Mouse (Mus musculus) CH12F3 (cell line): ENCODE results near the gene Josd1.
"Not testable (repeated sequence)": the region's sequence is repeated elsewhere in the genome, so short reads cannot be mapped to it uniquely, and the experiment has no call there.

ENCODE experiments used
- in situ Hi-C: fragments of 300-500 bp; cut with MboI; formaldehyde crosslinking; loops from 2 replicates; pipeline ENCODE4 v1.14.3; 2020; ENCODE audit warnings: low sequenced_read_pairs

Gene Josd1

GRCm38 (mm10) chr15:79693740-79694139, 6.0 kb upstream of the Josd1 start:
- in situ Hi-C loops = no loop called here

DNA sequence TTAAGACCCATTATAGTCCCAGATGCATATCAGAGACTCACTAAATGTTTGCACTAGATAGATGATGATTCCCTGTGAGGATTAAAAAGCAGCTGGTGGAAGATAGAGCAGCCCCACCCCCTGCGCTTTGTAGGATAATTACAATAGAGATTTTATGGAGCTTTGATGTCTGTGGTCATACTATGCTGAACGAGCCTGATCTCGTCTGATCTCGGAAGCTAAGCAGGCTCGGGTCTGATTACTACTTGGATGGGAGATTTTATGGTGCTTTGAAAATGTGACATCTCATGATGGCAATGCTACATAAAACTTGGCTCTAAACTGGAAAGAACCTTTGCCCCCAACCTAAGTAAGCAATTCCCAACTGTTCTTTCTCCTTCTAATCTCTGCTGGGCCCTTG, 4.6 kb upstream of the Josd1 start:
- in situ Hi-C loops = no loop called here

DNA sequence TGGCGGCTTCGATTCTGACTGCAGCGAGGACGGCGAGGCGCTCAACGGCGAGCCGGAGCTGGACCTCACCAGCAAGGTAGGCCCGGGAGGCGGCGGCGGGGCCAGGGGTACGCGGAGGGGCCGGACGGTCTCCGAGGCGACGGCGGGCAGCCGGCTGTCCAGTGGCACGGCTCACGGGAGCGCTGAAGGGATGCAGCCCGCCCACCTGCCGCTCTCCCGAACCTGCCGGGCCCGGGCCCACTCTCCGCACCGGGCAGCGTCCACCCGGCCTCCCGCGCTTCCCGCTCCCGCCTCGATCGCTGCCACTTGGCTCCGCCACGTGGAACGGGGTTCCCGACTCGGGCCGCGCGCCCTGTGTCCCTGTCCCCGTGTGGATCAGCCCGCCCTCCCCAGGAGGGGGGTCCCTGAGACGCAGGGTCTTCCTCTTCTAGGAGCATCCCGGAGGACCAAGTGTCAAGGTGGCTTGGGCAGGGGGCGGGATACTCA, 3.3 kb upstream of the Josd1 start:
- in situ Hi-C loops = no loop called here

DNA sequence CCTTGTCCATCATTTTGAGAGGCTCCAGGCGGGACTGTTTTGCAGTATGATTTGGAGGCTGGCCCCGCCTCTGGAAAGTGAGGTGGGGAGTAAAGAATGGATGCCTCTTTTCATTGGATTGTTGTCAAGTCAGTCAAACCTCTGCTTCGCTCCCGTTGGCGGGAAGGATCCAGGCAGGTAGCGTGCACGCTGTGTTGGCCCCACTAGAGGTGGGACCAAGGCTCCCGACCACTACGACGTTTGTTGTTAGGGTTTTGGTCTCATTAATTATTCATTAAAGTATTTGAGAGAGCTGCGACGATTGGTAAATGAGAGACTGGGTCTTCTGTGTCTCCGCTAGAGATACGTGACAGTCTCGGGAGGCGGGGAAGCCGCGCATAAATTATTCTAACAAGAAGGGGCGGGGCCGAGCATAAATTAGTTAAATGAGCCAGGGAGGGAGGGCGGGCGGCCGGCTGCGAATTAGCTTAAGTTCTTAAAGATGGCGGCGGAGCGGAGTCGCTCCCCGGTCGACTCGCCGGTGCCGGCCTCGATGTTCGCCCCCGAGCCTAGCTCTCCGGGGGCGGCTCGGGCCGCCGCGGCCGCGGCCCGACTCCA, 2.8 kb upstream of the Josd1 start, which contains the start of gene Gtpbp1:
Gene Gtpbp1, plus strand, starts transcription at position 420 of the 597 bp plus-strand sequence.
- in situ Hi-C loops = no loop called here

GRCm38 (mm10) chr15:79689662-79690425, 2.1 kb upstream of the Josd1 start:
- in situ Hi-C loops = no loop called here

GRCm38 (mm10) chr15:79688268-79688956, 693 bp upstream of the Josd1 start:
- in situ Hi-C loops = no loop called here

DNA sequence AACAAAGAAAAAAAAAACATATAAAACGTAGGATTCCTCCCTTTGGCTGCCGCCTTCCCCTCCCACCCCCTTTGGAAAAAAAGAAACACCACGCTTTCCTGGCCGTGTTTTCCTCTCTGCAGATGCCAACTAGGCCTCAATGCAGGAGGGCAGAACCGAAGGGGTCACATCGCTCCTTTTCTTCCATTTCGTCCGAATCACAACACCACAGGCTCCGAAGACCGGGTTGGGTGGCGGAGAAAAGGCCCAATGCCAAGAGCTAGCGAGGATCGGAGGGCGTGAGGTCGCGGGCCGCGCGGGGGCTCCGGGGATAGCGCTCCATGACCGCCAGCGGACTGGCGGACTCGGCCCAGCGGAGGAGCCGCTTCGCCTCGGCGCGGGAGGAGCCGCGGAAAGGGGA, 544 bp downstream of the Josd1 start:
- in situ Hi-C loops = no loop called here

GRCm38 (mm10) chr15:79686046-79686869, 1.5 kb downstream of the Josd1 start:
- in situ Hi-C loops = no loop called here

DNA sequence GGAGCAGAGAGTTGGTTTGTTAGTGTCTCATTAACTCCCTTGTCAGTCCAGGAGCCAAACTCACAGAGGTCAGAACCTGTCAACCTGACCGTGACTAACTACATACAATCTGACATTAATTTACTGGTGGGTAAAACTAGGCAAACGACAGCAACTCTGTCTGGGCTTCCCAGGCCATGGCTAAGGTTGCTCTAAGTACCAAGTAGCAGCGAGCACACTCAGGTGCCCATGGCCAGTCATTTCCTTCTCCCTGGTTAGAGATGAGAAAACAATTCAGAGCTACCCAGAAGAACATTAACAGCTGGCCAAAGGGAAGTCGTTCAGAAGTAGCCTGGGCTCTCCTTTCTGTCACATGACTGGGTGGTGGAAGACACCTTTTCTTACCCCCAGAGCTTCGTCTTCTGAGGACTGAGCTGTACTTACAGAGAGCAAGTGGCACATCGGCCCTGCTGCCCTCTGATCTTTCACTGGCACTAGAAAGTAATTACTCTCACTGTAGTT, 2.5 kb downstream of the Josd1 start:
- in situ Hi-C loops = no loop called here

DNA sequence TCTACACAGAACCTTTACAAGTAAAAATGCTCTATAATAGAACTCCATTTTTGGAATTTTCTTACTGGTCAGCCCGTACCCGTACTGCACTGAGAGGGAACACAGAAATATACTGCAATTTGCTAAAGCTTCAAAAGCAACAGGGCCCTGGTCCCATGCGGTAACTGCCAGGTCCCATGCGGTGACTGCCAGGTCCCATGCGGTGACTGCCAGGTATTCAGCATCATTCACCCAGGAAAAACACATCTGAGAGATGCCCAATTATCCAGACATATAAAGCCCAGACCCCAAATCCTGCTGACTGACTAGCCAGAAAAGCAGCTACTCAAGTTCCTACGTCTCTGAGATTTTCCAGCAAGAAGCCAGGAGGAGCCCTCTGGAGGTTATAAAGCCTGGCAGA, 3.1 kb downstream of the Josd1 start:
- in situ Hi-C loops = no loop called here

GRCm38 (mm10) chr15:79683707-79684465, 3.8 kb downstream of the Josd1 start:
- in situ Hi-C loops = no loop called here

- in situ Hi-C loops = no loop called here
These were observed 4.6 kb downstream of the Josd1 start for GRCm38 (mm10) chr15:79683146-79683545.

DNA sequence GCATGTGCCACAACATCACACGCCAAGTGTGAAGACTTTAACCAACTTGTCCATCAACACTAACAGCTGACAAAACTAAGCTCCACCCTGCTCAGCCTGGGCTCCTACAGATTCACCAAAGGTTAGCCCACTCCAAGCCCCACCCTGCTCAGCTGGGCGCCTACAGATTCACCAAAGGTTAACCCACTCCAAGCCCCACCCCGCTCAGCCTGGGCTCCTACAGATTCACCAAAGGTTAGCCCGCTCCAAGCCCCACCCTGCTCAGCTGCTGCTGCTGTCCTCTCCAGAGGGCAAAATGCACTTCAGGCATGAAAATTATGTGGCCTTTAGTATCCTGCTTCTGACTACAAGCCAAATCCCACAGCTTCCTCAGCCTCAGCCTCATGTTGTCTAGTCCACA, 5.7 kb downstream of the Josd1 start:
- in situ Hi-C loops = no loop called here

DNA sequence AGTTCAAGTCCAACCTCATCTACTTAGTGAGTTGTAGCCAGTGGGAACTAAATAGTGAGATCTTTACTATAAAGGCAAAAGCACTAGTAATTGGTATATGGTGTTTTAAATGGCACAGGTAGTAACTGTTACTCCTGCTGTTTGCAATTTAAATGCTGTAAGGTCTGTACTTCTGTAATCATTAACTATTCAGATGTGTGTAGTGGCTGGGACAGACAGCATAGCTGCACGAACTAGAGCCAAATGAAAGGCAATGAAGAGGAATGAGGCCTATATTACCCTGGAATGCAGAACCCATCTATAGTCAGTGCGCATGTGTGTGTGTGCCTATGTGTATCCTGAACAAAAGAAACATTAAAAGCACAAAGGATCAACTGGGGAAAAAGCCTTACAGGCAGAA, 9.8 kb downstream of the Josd1 start:
- in situ Hi-C loops = no loop called here

DNA sequence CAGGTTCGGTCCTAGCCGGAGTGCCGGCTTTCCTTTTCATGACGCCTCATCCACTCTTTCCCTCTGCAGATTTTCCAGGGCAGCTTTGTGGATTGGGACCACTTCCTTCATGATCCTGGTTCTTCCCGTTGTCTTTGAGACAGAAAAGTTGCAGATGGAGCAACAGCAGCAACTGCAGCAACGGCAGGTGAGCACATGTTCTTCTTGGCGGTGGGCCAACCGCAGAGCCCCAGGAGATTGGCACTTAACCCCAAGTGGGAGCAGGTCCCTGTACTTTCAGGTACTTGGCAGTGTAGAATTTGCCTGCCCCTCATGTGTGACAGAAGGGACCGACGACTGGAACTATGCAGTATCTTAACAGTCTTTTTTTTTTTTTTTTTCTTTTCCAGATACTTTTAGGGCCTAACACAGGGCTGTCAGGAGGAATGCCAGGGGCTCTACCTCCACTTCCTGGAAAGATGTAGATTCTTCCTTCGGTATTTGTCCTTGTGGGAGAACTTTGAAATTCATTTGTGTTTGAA, 15.8 kb downstream of the Josd1 start:
- in situ Hi-C loops = not testable (repeated sequence)

DNA sequence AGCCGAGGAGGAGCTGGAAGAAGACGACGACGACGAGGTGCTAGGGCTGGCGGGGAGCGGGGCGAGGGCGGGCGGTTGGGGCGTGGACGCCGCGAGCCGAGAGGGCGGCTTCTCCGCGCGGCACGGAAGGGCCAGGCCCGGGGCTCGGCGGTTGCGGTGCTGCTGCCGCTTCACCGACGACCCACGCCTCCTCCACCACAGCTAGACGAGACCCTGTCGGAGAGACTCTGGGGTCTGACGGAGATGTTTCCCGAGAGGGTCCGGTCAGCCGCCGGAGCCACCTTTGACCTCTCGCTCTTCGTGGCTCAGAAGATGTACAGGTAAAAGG, 16.8 kb downstream of the Josd1 start:
- in situ Hi-C loops = no loop called here

DNA sequence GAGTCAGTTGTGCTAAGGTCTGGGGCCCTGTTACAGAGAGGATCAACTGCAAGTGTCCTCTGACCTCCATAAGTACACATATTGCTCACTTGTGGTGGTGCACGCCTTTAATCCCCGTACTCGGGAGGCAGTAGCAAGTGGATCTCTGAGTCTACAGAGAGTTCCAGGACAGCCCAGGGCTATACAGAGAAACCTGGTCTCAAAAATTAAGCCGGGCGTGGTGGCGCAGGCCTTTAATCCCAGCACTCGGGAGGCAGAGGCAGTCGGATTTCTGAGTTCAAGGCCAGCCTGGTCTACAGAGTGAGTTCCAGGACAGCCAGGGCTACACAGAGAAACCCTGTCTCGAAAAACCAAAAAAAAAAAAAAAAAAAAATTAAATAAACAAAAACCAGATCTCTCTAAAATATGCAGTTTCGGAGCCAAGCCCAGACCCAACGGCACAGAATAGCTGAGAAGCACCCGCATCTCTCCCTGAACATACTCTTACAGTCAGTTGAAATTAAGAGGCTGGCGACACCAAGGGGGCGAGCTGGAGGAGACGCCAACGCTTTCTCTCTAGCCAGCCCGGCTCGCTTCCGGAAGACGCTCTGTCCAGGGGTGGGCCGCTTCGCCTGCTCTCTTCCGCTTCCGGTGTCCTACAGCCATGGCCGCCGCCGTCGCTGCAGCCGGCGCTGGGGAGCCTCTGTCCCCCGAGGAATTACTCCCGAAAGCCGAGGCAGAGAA, 17.3 kb downstream of the Josd1 start, which contains the start of gene Tomm22:
Gene Tomm22, plus strand, starts transcription at position 613 of the 723 bp plus-strand sequence.
- in situ Hi-C loops = no loop called here

GRCm38 (mm10) chr15:79669195-79669594, 18.5 kb downstream of the Josd1 start:
- in situ Hi-C loops = no loop called here

GRCm38 (mm10) chr15:79664666-79665065, 23.1 kb downstream of the Josd1 start:
- in situ Hi-C loops = no loop called here
